Mouse (Mus musculus) thymus, postnatal 14 days (tissue): Measurements from ENCODE around the gene Arrdc2.

ENCODE experiments used
- DNase-seq: peaks from one replicate; pipeline ENCODE4 v3.0.0; 2021

Arrdc2 gene

GRCm38 (mm10) chr8:70839408-70840351, at the start of gene Arrdc2:
Gene Arrdc2, minus strand, starts transcription at chr8:70839720.
- DNase-seq = peak; percentile 99

GRCm38 (mm10) chr8:70887669-70888068, 48.1 kb upstream of the Arrdc2 start:
- no peak for DNase-seq

- no peak for DNase-seq
Observed at GRCm38 (mm10) chr8:70885612-70886011, 46.1 kb upstream of the Arrdc2 start.

DNA sequence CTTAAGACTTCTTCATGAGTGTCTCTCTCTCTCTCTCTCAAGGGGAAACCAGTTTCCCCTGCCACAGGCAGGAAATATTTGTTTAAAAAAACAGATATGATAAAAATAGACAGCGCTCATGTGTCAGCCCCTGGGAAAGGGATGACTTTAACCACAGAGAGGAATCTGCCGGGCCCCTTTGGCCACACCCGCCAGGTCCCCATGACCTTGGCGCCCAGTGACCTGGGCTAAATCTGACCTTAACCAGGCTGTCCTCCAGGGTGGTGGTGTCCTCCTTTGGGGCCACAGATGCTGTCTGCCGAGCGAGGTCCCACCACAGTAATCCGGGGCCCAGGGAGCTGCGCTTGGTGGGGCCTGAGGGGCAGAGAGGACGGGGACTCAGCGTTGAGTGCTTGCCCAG, 45.2 kb upstream of the Arrdc2 start:
- no peak for DNase-seq

GRCm38 (mm10) chr8:70884186-70884585, 44.7 kb upstream of the Arrdc2 start:
- no peak for DNase-seq

GRCm38 (mm10) chr8:70880546-70880945, 41.0 kb upstream of the Arrdc2 start:
- no peak for DNase-seq

DNA sequence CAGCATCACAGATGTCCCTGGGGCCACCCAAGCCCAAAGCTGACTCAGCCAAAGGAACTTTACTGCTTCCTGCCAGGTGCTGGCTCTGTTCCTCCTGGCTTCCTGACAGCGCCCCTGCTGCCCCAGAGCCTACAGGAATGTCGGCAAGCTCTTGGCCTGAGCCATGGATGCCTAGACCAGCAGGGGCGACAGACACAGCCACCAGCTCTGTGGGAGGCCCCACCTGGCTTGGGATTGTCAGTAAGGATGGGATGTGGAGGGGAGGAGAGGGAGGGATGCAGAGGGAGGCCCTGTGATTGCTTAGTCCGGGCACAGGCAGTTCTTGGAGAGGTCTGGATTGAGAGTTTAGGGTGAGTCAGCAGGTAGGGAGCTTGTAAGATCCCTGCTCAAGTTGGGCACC, 40.6 kb upstream of the Arrdc2 start:
- no peak for DNase-seq

GRCm38 (mm10) chr8:70879500-70879899, 40.0 kb upstream of the Arrdc2 start:
- DNase-seq = no peak

- no peak for DNase-seq
Observed at GRCm38 (mm10) chr8:70878178-70878577, 38.7 kb upstream of the Arrdc2 start.

- no peak for DNase-seq
Observed at GRCm38 (mm10) chr8:70876382-70876781, 36.9 kb upstream of the Arrdc2 start.

DNA sequence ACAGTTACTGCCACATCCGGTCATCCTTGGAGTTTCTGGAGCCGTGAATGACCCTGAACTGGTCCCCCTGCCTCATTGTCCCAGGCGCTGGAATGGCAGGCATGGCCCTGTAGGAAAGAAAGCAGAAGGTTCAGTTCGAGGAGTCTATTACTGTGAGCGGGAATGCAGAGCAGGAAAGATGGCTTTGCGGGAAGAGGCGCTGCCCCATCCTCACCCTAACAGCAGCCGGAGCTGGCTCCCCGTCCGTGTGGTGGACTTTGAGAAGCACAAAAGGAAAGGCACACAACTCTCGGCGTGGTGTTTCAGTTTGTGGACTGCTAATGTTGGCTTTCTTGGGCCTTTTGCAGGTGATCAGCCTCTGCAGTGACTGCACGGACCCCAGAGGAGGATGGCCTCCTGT, 34.9 kb upstream of the Arrdc2 start:
- DNase-seq = no peak

DNA sequence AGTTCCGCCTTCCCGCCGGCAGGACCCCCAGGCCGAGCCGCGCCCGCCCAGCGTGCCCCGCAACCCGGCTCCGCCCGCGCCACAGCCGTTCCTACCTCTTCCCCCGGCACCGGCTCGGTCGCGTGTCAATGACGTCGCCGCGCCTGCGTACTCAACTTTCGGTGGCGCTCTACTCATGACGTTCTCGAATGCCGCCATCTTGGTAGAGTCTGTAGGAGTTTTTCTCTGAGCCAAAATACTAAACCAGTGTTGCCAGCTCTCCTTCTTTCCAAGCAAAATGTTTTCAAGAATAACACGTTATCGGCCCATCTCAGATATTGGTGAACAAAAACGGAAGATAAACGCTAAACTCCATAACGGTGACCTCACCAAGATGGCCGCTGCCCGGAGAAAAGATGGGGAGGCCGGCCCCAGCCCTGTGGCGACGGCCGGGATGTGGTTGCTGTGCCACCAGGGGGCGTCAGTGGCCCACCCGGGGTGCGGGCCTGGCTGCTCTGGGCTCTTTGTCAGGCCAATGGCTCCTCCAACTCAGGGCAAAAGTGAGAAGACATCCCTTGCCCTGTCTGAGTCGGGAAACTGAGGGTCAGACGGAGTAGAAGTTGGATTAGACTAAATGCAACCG, 34.0 kb upstream of the Arrdc2 start, which contains the start of gene Ccdc124:
Gene Ccdc124, minus strand, starts transcription at position 572 of the 622 bp plus-strand sequence.
- DNase-seq = peak; percentile 96

DNA sequence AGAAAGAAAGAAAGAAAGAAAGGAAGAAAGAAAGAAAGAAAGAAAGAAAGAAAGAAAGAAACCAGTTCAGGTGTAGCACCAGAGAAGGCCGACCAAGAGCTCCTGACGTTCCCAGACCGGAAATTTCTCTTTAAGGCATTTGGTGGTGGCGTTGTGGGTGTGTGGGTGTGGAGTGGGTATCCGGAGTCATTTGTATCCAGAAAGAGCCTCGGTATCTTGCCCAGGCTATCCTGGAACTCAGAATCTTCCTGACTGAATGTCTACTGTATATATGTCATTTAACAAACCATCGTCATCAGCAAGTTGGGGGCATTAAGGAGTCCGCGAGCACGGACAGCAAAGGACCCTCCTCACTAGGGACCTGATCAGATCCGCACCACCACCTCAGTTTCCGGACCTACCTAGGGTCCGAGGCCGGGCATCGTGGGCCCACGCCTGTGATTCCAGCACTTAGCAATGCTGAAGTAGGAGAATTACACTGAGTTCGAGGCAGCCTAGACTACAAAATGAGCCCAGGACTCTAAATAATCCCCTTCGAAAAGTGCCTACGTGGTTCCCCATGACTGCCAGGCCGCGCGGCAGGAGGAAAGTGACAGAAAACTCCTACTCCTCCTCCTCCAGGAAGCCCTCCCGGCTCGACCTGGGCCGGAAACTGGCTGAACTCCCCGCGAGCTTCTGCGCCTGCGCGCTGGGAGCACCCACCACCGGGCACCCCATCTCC, 33.3 kb upstream of the Arrdc2 start:
- no peak for DNase-seq

- DNase-seq = no peak
Observed at GRCm38 (mm10) chr8:70871195-70871807, 31.8 kb upstream of the Arrdc2 start.

GRCm38 (mm10) chr8:70869601-70870041, 30.1 kb upstream of the Arrdc2 start:
- DNase-seq = peak; percentile 78

GRCm38 (mm10) chr8:70869199-70869571, 29.7 kb upstream of the Arrdc2 start:
- DNase-seq = no peak

- peak; percentile 80 for DNase-seq
Observed at GRCm38 (mm10) chr8:70868559-70869198, 29.2 kb upstream of the Arrdc2 start.

DNA sequence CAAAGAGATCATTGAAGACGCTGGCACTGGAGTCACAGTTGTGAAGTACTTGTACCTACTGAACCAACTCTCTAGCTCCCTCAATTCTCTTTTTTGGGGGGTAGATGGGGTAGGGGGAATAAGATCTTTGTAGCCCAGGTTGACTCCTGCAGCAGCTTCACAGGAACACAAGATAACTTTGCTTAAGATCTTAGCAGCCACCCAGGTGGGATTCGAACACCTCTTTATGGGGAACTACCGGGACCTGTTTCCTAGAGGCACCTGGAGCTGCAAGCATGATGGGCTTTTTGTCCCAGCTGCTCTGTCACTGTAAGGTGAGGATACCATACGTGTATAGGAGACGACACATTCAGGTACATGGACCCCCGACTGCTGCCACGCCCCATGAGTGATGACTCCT, 27.0 kb upstream of the Arrdc2 start:
- DNase-seq = no peak

GRCm38 (mm10) chr8:70866001-70866520, 26.5 kb upstream of the Arrdc2 start:
- DNase-seq = no peak

GRCm38 (mm10) chr8:70865350-70866000, 26.0 kb upstream of the Arrdc2 start:
- DNase-seq = peak; percentile 99

GRCm38 (mm10) chr8:70864712-70865221, 25.2 kb upstream of the Arrdc2 start:
- DNase-seq = peak; percentile 53
